Mouse (Mus musculus) testis, adult 2 months (tissue): ENCODE results near the gene Tbrg1. TPM values are rescaled to one million over a fixed set of nuclear protein-coding genes. Genes with fewer than 3 reads are reported as not detected.

Experiments used
- H3K27ac ChIP-seq: fragments of 200-500 bp; 2 replicates; pipeline ENCODE4 v1.5.1; 2012; ENCODE audit warnings: low read depth, low read length; ENCODE audit not compliant: control insufficient read depth, insufficient read depth
- H3K27me3 ChIP-seq: fragments of 200-500 bp; 2 replicates; pipeline ENCODE4 v1.6.1; 2012; ENCODE audit warnings: mild to moderate bottlenecking, low read length, moderate library complexity; ENCODE audit not compliant: control insufficient read depth, insufficient read depth
- H3K36me3 ChIP-seq: fragments of 200-500 bp; 2 replicates; pipeline ENCODE4 v1.6.1; 2012; ENCODE audit warnings: mild to moderate bottlenecking, low read length; ENCODE audit not compliant: control insufficient read depth, insufficient read depth
- H3K4me1 ChIP-seq: fragments of 200-500 bp; 2 replicates; pipeline ENCODE4 v1.6.1; 2012; ENCODE audit warnings: low read length; ENCODE audit not compliant: control insufficient read depth, insufficient read depth
- H3K4me3 ChIP-seq: fragments of 200-500 bp; 2 replicates; pipeline ENCODE4 v1.5.1; 2012; ENCODE audit warnings: low read depth, mild to moderate bottlenecking, low read length, moderate library complexity, mixed read lengths; ENCODE audit not compliant: control insufficient read depth
- CTCF ChIP-seq: fragments of 200-500 bp; IDR thresholded peaks from 2 replicates; pipeline ENCODE4 v1.5.1; 2012; ENCODE audit warnings: low read depth, mild to moderate bottlenecking, inconsistent platforms, low read length, moderate library complexity; ENCODE audit not compliant: control insufficient read depth, insufficient read depth, insufficient replicate concordance
- POLR2A ChIP-seq: fragments of 200-500 bp; IDR thresholded peaks from 2 replicates; pipeline ENCODE4 v1.6.1; 2012; ENCODE audit warnings: low read depth, mild to moderate bottlenecking, inconsistent platforms, low read length, moderate library complexity; ENCODE audit not compliant: control insufficient read depth
- polyA plus RNA-seq: library from polyadenylated mRNA; depleted of rRNA; stranded (reverse); fragments of >200 nt; gene quantifications from 2 replicates; pipeline ENCODE4 v1.2.3, GENCODE M21; 2012; rRNA removed

The Tbrg1 gene
- polyA plus RNA-seq, 1 experiment: 84.6 TPM

DNA sequence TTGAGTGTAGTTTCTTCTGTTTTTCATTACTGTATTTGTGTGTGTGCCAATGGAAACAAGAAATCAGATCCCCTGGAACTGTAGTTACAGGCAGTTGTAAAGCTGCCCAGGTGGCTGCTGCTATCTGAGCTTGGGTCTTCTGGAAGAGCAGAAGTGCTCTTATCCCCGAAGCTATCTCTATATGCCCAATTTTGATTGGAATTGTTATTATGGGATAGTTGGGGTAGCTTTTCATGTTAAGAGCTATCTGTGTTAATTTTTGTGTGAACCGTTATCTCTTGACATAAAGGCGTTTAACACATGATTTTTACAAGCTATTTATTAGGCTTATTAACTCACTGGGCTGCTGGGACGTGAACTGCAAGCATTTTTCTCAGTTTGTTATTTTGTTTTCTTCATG is 47.6 kb downstream of the Tbrg1 start:
- H3K27ac ChIP-seq: no peak overlapping the region
- H3K27me3 ChIP-seq: no peaks in the 10 kb centered on the region
- H3K4me1 ChIP-seq: 0 out of 2 replicates have a peak, but pooled peaks cover 3% of the 10 kb centered on the region
- TF ChIP-seq CTCF: no peak
- no peak for TF ChIP-seq POLR2A
- no peaks in the 10 kb centered on the region; the same call in 1 of the 2 replicates for H3K36me3 ChIP-seq
- peak overlapping the region; percentile 47; the same call in 1 of the 2 replicates for H3K4me3 ChIP-seq

DNA sequence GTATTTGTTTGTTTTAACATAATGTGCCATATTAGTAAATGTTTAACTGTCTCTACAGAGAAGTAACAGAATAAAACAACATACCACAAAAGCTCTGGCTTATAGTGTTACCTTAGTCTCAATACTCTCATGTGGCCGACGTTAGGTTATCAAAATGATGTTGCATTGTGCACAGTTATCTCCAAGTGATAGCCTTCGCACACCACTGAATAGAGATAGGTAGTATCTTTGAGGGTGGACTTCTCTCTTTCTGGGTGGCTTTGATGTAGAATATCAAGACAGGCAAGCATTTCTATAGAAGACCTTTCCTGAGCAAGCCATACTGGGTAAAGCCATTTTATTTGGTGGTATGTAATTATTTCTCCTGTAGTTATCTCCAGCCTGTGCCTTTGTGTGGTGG is 52.0 kb downstream of the Tbrg1 start:
- TF ChIP-seq CTCF: no peak
- TF ChIP-seq POLR2A: no peak
- no peak overlapping the region for H3K4me3 ChIP-seq
- H3K27ac ChIP-seq: no peak overlapping the region
- H3K27me3 ChIP-seq: no peaks in the 10 kb centered on the region
- H3K36me3 ChIP-seq: no peaks in the 10 kb centered on the region; the same call in 1 of the 2 replicates
- H3K4me1 ChIP-seq: no peaks in the 10 kb centered on the region

DNA sequence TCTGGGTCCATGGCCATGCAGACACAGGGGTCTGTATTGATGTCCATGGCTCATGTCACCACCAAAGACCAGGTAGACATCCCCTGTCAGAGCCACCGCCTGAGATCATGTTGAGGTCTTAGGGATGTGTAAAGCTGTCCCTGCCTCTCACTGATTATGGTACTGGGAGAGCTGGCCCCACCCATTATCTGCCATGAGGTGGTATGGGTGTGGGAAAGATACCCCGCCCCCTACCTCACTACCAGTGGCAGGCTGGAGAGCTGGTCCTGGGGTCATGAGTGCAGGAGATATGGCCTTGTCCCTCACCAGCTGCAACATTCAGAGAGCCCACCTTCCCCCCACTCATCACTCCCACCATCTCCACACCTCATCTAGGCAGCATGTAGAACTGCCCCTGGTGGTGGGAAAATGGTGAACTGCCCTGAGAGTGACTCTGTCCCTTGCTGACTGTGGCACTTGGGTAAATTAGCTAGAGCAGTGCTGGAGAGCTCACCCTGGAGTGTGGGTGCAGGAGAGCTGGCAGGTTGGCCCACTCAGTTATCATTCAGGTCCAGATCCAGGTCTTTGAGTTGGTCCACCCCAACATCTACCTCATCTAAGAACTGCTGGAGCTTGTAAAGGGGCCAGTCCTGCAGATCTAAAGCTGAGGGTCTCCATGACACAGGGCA is 56.4 kb downstream of the Tbrg1 start:
- no peak overlapping the region for H3K27ac ChIP-seq
- no peaks in the 10 kb centered on the region for H3K36me3 ChIP-seq
- no peaks in the 10 kb centered on the region for H3K4me1 ChIP-seq
- no peak for TF ChIP-seq POLR2A
- TF ChIP-seq CTCF: no peak
- H3K4me3 ChIP-seq: no peak overlapping the region
- no peaks in the 10 kb centered on the region for H3K27me3 ChIP-seq

Other genes starting within 250 kb of the Tbrg1 start
- gene Robo3, start 224.1 kb downstream of the Tbrg1 start, polyA plus RNA-seq: 1.0 and 1.4 TPM in 2 replicates
- 10.5 and 16.6 TPM in 2 replicates for gene Msantd2, start 168.0 kb downstream of the Tbrg1 start, polyA plus RNA-seq
- 3.0 and 3.1 TPM in 2 replicates for gene Esam, start 129.2 kb downstream of the Tbrg1 start, polyA plus RNA-seq
- gene Vsig2, start 118.1 kb downstream of the Tbrg1 start, polyA plus RNA-seq: 0.60 and 0.89 TPM in 2 replicates
- 25.1 and 29.4 TPM in 2 replicates for gene Nrgn, start 104.4 kb downstream of the Tbrg1 start, polyA plus RNA-seq
- gene Siae, start 101.6 kb downstream of the Tbrg1 start, polyA plus RNA-seq: 9.6 and 11.9 TPM in 2 replicates
- gene Spa17, start 43.6 kb downstream of the Tbrg1 start, polyA plus RNA-seq: 547 and 582 TPM in 2 replicates
- gene Panx3, start 11.9 kb upstream of the Tbrg1 start, polyA plus RNA-seq: 0.70 and 0.85 TPM in 2 replicates
- gene Olfr160, start 58.9 kb upstream of the Tbrg1 start, polyA plus RNA-seq: 0.19 TPM in 1 of 2 replicates, not detected in the other
- 0.26 and 0.53 TPM in 2 replicates for gene Olfr874, start 87.8 kb upstream of the Tbrg1 start, polyA plus RNA-seq
- 0.17 TPM in 1 of 2 replicates, not detected in the other for gene Olfr875, start 114.5 kb upstream of the Tbrg1 start, polyA plus RNA-seq
- not detected in 2 replicates for gene Olfr876, start 145.7 kb upstream of the Tbrg1 start, polyA plus RNA-seq
- not detected in 2 replicates for gene Olfr877, start 197.0 kb upstream of the Tbrg1 start, polyA plus RNA-seq
- not detected in 2 replicates for gene Olfr145, start 239.4 kb upstream of the Tbrg1 start, polyA plus RNA-seq